Mouse (Mus musculus): ENCODE results near the gene Kank1. TPM values are rescaled to one million over a fixed set of nuclear protein-coding genes. Genes with fewer than 3 reads are reported as not detected.

Gene Kank1
- total RNA-seq, 2 experiments from 2014 or later, result 18.9 to 22.0 TPM

- no peak for DNase-seq (ENCODE audit: extremely low spot score in 1 of 2, low spot score in 2 of 2)
- intact Hi-C loops (cut with DNase I), result no loop called here
These were observed 149.2 kb downstream of the Kank1 start for GRCm38 (mm10) chr19:25385981-25386380.

- no peak for DNase-seq (ENCODE audit: extremely low spot score in 1 of 2, low spot score in 2 of 2)
- intact Hi-C loops (cut with DNase I), result no loop called here
These were observed 150.1 kb downstream of the Kank1 start for GRCm38 (mm10) chr19:25386679-25387470.

- intact Hi-C loops (cut with DNase I), result no loop called here
- DNase-seq (ENCODE audit: extremely low spot score in 1 of 2, low spot score in 2 of 2), result no peak
These were observed 151.1 kb downstream of the Kank1 start for GRCm38 (mm10) chr19:25387902-25388301.

DNA sequence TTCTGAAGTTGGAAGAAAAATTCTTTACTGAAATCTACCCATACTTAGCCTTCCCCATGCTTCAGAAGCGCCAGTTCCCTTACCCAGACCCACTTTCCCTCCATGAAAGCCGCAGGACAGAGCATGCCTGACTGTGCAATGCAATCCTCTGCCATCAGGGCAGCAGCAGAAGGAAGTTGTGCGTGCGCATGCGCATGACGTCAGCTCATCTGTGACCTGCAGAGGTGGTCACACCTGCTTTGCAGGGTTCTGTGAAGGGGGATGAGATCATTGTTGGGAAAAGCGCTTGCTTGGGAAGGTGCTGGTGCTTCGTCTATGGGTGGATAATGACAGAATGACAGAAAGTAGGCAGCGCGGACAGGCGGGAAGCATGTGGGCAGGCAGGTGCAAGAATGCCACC is 155.4 kb downstream of the Kank1 start:
- intact Hi-C loops (cut with DNase I), result no loop called here
- no peak for DNase-seq (ENCODE audit: extremely low spot score in 1 of 2, low spot score in 2 of 2)

- DNase-seq (ENCODE audit: extremely low spot score in 1 of 2, low spot score in 2 of 2), result peak; percentile 36 to 80
- intact Hi-C loops (cut with DNase I), result no loop called here
These were observed 158.3 kb downstream of the Kank1 start for GRCm38 (mm10) chr19:25395035-25395434.

DNA sequence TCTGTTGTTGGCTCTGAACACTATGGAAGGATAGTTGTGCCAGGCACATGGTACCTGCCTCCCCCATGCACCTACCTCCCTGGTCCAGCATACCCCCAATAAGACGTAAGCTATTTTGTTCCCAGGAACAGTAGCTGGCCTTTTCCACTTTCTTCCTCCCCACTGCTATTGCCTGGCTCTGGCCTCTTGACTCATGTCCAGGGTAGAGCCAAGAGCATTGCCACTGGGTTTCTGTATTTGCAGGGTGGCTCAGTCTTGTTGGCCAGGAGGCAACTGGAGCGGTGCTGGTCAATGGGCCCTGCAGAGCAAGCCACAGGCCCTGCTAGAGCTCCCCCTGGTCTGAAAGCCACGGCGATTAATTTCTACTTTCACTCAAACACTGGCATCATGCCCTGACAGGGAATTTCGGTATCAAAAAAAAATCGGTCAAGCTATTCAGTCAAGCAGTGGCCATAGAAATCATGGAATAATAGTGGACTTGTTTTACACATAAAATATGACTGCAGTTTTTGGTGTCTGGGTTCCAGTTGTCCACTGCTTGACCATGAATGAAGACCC is 160.0 kb downstream of the Kank1 start:
- DNase-seq (ENCODE audit: extremely low spot score in 1 of 2, low spot score in 2 of 2), result no peak
- intact Hi-C loops (cut with DNase I), result no loop called here

DNA sequence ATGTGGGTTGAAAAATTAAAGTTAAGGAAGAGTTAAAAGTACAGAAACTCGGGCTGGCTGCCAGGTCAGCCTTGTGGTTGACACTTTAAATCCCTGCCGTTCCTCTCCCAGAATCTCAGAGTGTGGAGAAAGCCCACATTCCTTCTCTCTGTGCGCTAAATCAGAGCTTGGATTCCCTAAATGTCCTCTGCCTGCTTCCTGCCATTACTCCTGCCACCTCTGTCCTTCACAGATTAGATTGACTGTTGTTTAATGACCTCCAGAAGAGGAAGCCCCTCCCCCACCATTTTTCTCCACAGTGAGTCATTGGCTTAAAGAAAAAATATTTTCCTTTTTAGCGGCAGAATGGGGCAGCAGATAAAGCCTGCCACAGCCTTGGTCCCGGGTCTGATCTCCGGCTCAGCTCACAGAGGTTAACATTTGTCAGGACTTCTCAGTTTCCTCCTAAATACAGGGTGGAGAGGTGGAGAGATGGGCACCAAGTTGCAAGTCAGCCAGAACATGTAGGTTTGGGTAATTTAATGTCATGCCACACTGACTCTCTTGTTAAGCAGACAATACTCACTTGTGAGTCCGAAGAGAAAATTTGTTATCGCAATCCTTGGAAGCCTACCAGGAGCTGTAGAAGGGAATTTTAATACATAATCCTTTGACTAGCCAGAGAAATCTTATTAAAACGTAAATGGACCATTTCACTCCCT is 162.9 kb downstream of the Kank1 start:
- intact Hi-C loops (cut with DNase I), result no loop called here
- DNase-seq (ENCODE audit: extremely low spot score in 1 of 2, low spot score in 2 of 2), result peak in 1 of 2 experiments; percentile 39

DNA sequence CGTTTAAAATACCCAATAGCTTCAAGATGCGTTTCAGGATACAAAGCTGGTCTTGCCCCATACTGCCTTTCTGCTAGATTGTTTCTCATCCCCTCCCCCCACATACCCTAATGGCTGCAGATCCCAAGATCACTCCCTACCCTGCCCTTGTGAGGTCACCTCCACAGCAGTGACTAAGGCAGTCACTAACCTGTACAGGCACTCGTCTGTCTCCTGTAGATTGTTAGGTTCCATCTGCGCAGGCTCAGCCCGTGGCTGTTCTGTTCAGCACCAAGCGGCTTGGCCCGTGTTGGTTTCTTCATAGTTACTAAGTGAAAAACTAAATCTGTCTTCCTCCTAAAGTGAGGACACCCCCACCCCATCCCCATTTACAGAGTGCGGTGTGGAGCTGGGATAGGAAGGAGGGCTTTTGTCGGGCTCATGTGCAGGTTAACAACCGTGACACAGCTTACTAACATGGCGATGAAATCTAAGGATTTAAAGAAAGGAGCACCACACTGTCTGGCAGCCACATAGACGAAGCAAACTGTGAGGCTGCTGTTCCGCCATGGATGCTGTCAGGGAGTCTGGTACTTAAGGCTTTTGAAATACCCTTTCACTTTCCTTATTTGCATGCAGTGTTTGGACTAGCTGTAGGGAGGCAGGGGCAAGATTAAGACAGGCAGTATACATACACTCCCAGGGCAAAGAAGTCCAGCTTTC is 163.6 kb downstream of the Kank1 start:
- intact Hi-C loops (cut with DNase I), result no loop called here
- no peak for DNase-seq (ENCODE audit: extremely low spot score in 1 of 2, low spot score in 2 of 2)

GRCm38 (mm10) chr19:25401521-25401920 is 164.7 kb downstream of the Kank1 start:
- DNase-seq (ENCODE audit: extremely low spot score in 1 of 2, low spot score in 2 of 2), result no peak
- intact Hi-C loops (cut with DNase I), result no loop called here

GRCm38 (mm10) chr19:25404163-25404562 is 167.4 kb downstream of the Kank1 start:
- no peak for DNase-seq (ENCODE audit: extremely low spot score in 1 of 2, low spot score in 2 of 2)
- intact Hi-C loops (cut with DNase I), result no loop called here

- no peak for DNase-seq (ENCODE audit: extremely low spot score in 1 of 2, low spot score in 2 of 2)
- intact Hi-C loops (cut with DNase I), result no loop called here
These were observed 169.2 kb downstream of the Kank1 start for GRCm38 (mm10) chr19:25405987-25406386.

GRCm38 (mm10) chr19:25406481-25407184 is 169.9 kb downstream of the Kank1 start:
- intact Hi-C loops (cut with DNase I), result no loop called here
- peak; percentile 35 to 89 for DNase-seq (ENCODE audit: extremely low spot score in 1 of 2, low spot score in 2 of 2)

GRCm38 (mm10) chr19:25407185-25407886 is 170.6 kb downstream of the Kank1 start:
- no peak for DNase-seq (ENCODE audit: extremely low spot score in 1 of 2, low spot score in 2 of 2)
- intact Hi-C loops (cut with DNase I), result no loop called here

DNA sequence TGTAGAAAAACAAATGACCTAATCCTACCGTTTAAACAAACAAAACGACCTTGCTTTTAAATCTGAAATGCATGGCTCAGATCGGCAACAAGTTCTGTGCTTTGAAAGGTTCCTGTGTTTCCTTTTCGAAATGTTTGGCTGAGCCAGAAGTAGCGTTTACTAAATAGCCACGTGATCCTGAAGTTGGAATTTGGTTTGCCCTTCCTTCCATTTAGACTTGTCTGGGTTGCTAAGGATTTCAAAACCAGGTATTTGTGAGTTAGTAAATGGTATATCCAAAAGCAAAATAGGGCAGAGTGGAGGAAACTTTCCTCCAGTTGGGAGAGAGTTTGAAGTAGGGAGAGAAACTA is 171.1 kb downstream of the Kank1 start:
- no peak for DNase-seq (ENCODE audit: extremely low spot score in 1 of 2, low spot score in 2 of 2)
- intact Hi-C loops (cut with DNase I), result no loop called here

GRCm38 (mm10) chr19:25409239-25409638 is 172.5 kb downstream of the Kank1 start:
- DNase-seq (ENCODE audit: extremely low spot score in 1 of 2, low spot score in 2 of 2), result no peak
- intact Hi-C loops (cut with DNase I), result no loop called here

DNA sequence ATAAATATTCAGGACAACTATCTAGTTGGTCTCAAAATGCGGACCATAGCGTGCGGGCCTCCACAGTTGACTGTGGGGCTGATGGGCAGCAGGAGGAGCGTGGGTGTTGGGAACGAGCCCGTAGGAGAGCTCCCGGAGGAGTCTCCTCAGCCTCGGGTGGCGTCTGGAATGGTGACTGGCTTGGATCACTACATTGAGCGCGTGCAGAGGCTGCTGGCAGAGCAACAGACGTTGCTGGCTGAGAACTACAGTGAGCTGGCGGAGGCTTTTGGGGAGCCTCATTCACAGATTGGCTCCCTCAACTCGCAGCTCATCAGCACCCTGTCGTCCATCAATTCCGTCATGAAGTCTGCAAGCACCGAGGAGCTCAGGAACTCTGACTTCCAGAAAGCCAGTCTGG is 174.6 kb downstream of the Kank1 start:
- peak in 1 of 2 experiments; percentile 45 for DNase-seq (ENCODE audit: extremely low spot score in 1 of 2, low spot score in 2 of 2)
- intact Hi-C loops (cut with DNase I), result no loop called here

DNA sequence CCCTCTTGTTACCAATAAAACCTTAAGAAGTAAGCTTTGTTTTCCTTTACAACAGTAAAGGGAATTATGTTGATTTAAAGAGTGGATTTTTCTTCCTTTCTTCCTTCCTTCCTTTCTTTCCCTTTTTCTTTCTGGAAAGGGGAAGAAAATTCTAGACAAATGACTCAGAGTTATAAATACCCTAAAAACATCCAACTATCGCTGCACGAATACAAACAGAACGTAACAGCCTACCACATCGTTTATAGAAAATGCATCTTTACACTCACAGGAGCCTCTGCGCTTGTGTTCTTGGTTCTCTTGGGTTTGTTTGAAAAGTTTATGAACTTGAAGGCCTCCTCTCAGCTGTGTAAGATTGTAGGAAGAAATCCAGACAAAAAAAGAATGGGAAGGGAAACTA is 178.7 kb downstream of the Kank1 start:
- DNase-seq (ENCODE audit: extremely low spot score in 1 of 2, low spot score in 2 of 2), result no peak
- intact Hi-C loops (cut with DNase I), result no loop called here

DNA sequence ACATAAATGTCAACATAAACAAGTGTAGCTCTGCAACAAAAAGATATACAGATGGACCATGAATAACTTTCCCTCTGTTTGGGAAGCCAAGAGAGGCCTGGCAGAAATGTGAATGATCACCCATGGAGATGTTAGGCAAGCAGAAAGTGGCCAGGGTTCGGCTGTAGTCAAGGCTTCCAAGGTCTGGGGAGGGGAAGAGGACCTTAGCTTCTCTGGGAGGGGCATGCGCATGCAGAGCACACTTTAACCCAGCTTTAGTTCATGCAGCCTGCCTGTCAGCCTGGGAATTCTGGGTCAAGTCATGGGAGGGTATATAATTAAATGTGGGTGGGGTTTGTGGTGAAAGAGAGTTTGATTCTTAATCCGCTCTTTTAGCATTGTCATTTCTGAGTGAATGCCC is 180.9 kb downstream of the Kank1 start:
- intact Hi-C loops (cut with DNase I), result no loop called here

More for the DNA sequence above, 180.9 kb downstream of the Kank1 start:
- no peak for DNase-seq (ENCODE audit: extremely low spot score in 1 of 2, low spot score in 2 of 2)

Data from left cerebral cortex, postnatal 10 days (tissue).